Mouse (Mus musculus) heart, adult 2 months (tissue): ENCODE data around the gene 1520401A03Rik.

ENCODE experiments used
- EP300 ChIP-seq: fragments of 200-500 bp; IDR thresholded peaks from 2 replicates; pipeline ENCODE4 v1.6.1; 2011; ENCODE audit warnings: low read depth, low read length, control low read depth; ENCODE audit not compliant: insufficient read depth
- POLR2A ChIP-seq: fragments of 200-500 bp; IDR thresholded peaks from 2 replicates; pipeline ENCODE4 v1.6.1; 2011; ENCODE audit warnings: mild to moderate bottlenecking, low read depth, low read length, control low read depth; ENCODE audit not compliant: insufficient read depth

DNA sequence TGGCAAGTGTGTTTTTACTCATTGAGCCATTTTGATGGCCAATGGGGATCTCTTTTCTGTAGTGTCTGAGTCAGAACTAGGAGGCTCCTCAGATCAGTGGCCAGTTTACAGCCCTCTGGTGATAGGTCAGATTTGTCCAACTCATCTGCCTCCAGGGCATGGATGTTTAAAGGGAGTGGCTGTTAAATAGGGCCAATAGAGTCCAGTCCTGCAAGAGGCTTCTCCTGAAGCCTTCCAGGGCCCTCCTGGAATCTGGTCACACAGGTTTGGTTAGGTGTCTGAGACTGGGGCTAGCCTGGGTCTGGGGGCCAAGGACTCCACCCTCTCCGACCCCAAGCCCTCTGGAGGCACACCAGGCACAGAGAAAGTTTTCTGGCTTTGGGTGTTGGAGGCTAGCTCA, 28.1 kb downstream of the 1520401A03Rik start:
- TF ChIP-seq POLR2A (no peak), EP300 (no peak)
